Mouse (Mus musculus): ENCODE data around the gene Nek1. TPM values are rescaled to one million over a fixed set of nuclear protein-coding genes. Genes with fewer than 3 reads are reported as not detected.
A peak's percentile ranks its signal among the peaks of the same experiment; 100 is the strongest.

Gene Nek1
- 7.1 and 7.9 TPM in 2 replicates for polyA plus RNA-seq (2015; fragmentation: Nextera tagmentation; extraction: Ambion mirVana)

DNA sequence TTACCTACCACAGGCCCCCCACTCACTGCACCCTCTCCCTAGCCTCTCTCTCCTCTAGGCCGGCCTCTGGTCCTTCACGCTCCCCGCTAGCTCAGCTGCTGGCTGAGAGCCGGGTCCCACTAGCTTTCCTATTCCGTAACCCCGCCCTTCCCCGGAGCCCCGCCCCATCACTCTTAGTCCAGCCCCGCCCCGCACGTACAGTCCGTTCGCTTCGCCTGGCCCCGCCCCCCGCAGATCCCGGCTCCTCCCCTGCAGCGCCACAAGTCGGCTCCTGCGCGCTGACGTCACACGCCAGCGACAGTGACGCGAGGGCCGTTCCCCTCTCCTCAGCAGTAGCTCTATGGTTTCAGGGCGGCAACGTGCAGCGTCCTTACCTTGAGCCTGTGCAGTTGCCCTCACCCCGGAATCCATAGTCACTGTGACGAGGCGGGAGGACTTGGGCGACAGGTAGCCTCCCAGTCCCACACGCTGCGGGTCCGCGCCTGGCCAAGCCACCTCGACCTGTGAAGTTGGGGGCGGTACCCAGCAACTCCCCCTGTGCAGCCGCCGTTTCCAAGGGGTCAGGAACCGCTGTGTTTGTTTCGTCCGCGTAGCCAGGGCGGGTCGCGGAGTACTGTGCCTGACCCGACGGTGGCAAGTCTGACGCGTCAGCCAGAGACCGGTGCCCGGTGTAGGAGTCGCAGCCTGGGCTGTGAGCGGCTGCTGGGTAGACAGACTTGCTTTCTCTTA, at the start of gene Nek1:
Gene Nek1 (plus strand): TSS at position 286 of the 729 bp plus-strand sequence.
- no peaks in the 10 kb centered on the region for H3K27me3 ChIP-seq (ENCODE audit: control insufficient read depth, insufficient read depth, low read depth, low read length)
- H3K27ac ChIP-seq (ENCODE audit: low read length), result peak within 1 kb of the TSS; percentile 99
- H3K9ac ChIP-seq (ENCODE audit: low read depth, low read length), result peak within 1 kb of the TSS; percentile 88
- under 1% methylated on average over 57 of the region's 57 CpGs for WGBS (ENCODE audit: insufficient replicate concordance)
- no peaks in the 10 kb centered on the region for H3K9me3 ChIP-seq (replicated peaks; ENCODE audit: control insufficient read depth, low read length)
- H3K4me2 ChIP-seq (ENCODE audit: low read depth, low read length), result peak within 1 kb of the TSS; percentile 91
- ATAC-seq (ENCODE audit: low read depth), result peak; percentile 93
- peaks cover 14% of the 10 kb centered on the region for H3K4me1 ChIP-seq (ENCODE audit: control insufficient read depth, low read depth, low read length)
- peak within 1 kb of the TSS; percentile 82 for H3K4me3 ChIP-seq (ENCODE audit: low read depth, low read length)
- H3K36me3 ChIP-seq (ENCODE audit: control insufficient read depth, insufficient read depth), result no peaks in the 10 kb centered on the region

DNA sequence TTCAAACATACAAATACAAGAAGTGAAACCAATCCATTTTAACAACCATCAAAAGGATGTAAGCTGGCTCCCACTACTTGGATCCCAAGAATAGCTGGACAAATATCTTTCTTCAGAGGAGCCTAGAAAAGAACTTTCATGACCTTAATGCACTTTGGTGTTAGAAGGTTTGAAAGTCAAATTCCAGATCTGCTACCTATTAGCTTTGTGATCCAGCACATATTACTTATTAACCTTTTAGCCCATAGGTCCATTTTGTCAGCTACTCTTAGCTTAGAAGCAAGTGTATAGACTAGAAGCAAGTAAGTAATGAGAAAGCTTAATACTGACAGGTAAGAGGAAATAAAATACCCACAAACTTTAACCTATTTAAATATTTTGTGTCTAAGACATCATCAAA, 45.5 kb upstream of the Nek1 start:
- no peak overlapping the region for H3K4me3 ChIP-seq (ENCODE audit: low read depth, low read length)
- no peaks in the 10 kb centered on the region for H3K9me3 ChIP-seq (replicated peaks; ENCODE audit: control insufficient read depth, low read length)
- H3K27me3 ChIP-seq (ENCODE audit: control insufficient read depth, insufficient read depth, low read depth, low read length), result no peaks in the 10 kb centered on the region
- H3K27ac ChIP-seq (ENCODE audit: low read length), result no peak overlapping the region
- H3K9ac ChIP-seq (ENCODE audit: low read depth, low read length), result no peak overlapping the region
- ATAC-seq (ENCODE audit: low read depth), result 0 out of 2 replicates have a peak, but pooled peaks have one; percentile 33
- H3K4me2 ChIP-seq (ENCODE audit: low read depth, low read length), result no peak overlapping the region
- H3K4me1 ChIP-seq (ENCODE audit: control insufficient read depth, low read depth, low read length), result peaks cover 23% of the 10 kb centered on the region
- H3K36me3 ChIP-seq (ENCODE audit: control insufficient read depth, insufficient read depth), result no peaks in the 10 kb centered on the region; the same call in 1 of the 2 replicates

DNA sequence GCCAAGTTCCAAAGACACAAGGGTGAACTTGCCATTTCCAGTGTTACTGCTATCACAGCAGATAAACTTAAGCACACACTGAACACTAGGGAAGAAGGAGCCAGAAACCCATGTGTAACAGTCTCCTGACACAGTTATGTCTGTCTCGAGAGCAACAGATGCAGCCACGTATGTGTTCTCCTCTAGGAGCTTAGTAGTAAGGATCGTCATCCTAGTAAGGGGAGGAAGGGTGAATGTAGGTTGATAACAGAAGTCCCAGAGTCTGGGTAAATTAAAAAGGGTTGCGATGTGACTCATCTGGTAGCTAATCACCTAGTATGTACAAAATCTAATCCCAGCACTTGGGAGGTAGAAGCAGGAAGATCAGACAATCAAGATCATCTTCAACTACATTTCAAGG, 43.1 kb upstream of the Nek1 start:
- peak overlapping the region; percentile 24; the same call in 1 of the 2 replicates for H3K4me2 ChIP-seq (ENCODE audit: low read depth, low read length)
- no peaks in the 10 kb centered on the region for H3K27me3 ChIP-seq (ENCODE audit: control insufficient read depth, insufficient read depth, low read depth, low read length)
- peaks cover 25% of the 10 kb centered on the region for H3K4me1 ChIP-seq (ENCODE audit: control insufficient read depth, low read depth, low read length)
- ATAC-seq (ENCODE audit: low read depth), result no peak
- H3K4me3 ChIP-seq (ENCODE audit: low read depth, low read length), result no peak overlapping the region
- peak overlapping the region; percentile 79 for H3K27ac ChIP-seq (ENCODE audit: low read length)
- H3K9me3 ChIP-seq (replicated peaks; ENCODE audit: control insufficient read depth, low read length), result no peaks in the 10 kb centered on the region
- 23% methylated on average over 4 of the region's 4 CpGs for WGBS (ENCODE audit: insufficient replicate concordance)
- no peaks in the 10 kb centered on the region; the same call in 1 of the 2 replicates for H3K36me3 ChIP-seq (ENCODE audit: control insufficient read depth, insufficient read depth)
- H3K9ac ChIP-seq (ENCODE audit: low read depth, low read length), result peak overlapping the region; percentile 36

DNA sequence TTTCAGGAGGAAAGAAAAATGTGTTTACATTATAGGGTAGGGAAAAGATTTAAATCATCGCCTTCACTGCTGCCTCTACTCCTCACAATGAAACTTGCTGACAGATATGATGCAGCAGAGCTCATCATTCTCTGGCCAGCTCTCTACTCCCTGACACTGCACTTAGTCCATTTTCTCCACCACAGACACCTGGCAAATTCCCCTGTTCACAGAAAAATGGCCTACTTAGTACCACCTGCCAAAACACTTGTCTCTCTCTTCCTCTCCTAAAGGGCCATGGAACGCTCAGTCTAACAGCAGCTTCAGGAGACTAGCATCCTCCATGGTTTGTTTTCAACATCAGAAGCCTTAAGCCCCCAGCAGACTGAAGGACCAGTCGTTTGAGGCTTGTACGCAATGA, 41.7 kb upstream of the Nek1 start:
- Histone ChIP-seq H3K27ac (ENCODE audit: low read length) (peak overlapping the region; percentile 55), H3K27me3 (ENCODE audit: control insufficient read depth, insufficient read depth, low read depth, low read length) (no peaks in the 10 kb centered on the region), H3K4me3 (ENCODE audit: low read depth, low read length) (0 out of 2 replicates have a peak overlapping the region, but pooled peaks have one; percentile 11), H3K4me1 (ENCODE audit: control insufficient read depth, low read depth, low read length) (peaks cover 32% of the 10 kb centered on the region), H3K9me3 (replicated peaks; ENCODE audit: control insufficient read depth, low read length) (no peaks in the 10 kb centered on the region), H3K9ac (ENCODE audit: low read depth, low read length) (peak overlapping the region; percentile 37; the same call in 1 of the 2 replicates), H3K4me2 (ENCODE audit: low read depth, low read length) (no peak overlapping the region), H3K36me3 (ENCODE audit: control insufficient read depth, insufficient read depth) (no peaks in the 10 kb centered on the region; the same call in 1 of the 2 replicates)
- WGBS (ENCODE audit: insufficient replicate concordance), result 80% methylated on average over 4 of the region's 4 CpGs
- ATAC-seq (ENCODE audit: low read depth), result no peak

DNA sequence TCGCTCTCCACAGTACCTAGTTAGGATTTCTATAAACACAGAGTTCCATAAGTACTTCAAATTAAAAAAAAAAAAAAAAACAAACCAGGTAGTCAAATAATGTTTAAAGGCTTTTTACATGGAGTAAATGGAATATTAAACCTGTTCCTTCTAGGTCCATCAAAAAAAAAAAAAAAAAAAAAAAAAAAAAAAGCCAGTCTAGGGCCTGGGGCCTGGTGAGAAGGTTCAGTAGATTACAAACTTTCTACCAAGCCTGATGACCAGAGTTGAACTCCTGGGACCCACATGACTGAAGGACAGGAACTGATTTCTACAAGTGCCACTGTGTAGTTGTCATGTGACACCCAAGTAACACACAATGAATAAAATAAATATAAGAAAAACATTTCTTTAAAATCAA, 41.2 kb upstream of the Nek1 start:
- Histone ChIP-seq H3K27me3 (ENCODE audit: control insufficient read depth, insufficient read depth, low read depth, low read length) (no peaks in the 10 kb centered on the region), H3K4me2 (ENCODE audit: low read depth, low read length) (peak overlapping the region; percentile 57), H3K4me1 (ENCODE audit: control insufficient read depth, low read depth, low read length) (peaks cover 37% of the 10 kb centered on the region), H3K4me3 (ENCODE audit: low read depth, low read length) (no peak overlapping the region), H3K9ac (ENCODE audit: low read depth, low read length) (no peak overlapping the region), H3K27ac (ENCODE audit: low read length) (no peak overlapping the region), H3K9me3 (replicated peaks; ENCODE audit: control insufficient read depth, low read length) (no peaks in the 10 kb centered on the region), H3K36me3 (ENCODE audit: control insufficient read depth, insufficient read depth) (no peaks in the 10 kb centered on the region; the same call in 1 of the 2 replicates)
- WGBS (ENCODE audit: insufficient replicate concordance), result 94% methylated on average over 1 of the region's 1 CpGs
- no peak for ATAC-seq (ENCODE audit: low read depth)

DNA sequence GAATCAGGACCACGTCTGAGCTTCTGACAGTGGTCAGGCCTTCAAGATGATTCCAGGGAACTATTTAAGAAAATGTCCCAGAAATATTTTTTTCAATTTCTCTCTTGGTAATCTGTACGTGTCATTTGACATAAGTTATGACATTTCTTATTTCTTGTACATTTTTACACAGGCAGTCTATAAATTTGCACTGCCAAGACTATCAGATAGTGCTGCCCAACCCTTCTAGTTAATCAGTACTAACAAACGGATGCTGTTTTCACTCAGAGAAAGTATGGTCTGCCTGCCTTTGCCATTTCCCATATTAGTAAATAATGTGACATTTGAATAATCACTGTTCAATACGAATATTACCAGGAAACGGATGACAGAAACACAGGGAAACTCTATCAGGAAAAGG, 40.2 kb upstream of the Nek1 start:
- Histone ChIP-seq H3K4me1 (ENCODE audit: control insufficient read depth, low read depth, low read length) (peaks cover 47% of the 10 kb centered on the region), H3K27me3 (ENCODE audit: control insufficient read depth, insufficient read depth, low read depth, low read length) (no peaks in the 10 kb centered on the region), H3K9ac (ENCODE audit: low read depth, low read length) (peak overlapping the region; percentile 60), H3K4me2 (ENCODE audit: low read depth, low read length) (peak overlapping the region; percentile 57), H3K4me3 (ENCODE audit: low read depth, low read length) (peak overlapping the region; percentile 49), H3K36me3 (ENCODE audit: control insufficient read depth, insufficient read depth) (no peaks in the 10 kb centered on the region; the same call in 1 of the 2 replicates), H3K27ac (ENCODE audit: low read length) (peak overlapping the region; percentile 84), H3K9me3 (replicated peaks; ENCODE audit: control insufficient read depth, low read length) (no peaks in the 10 kb centered on the region)
- WGBS (ENCODE audit: insufficient replicate concordance), result 21% methylated on average over 5 of the region's 5 CpGs
- ATAC-seq (ENCODE audit: low read depth), result no peak

DNA sequence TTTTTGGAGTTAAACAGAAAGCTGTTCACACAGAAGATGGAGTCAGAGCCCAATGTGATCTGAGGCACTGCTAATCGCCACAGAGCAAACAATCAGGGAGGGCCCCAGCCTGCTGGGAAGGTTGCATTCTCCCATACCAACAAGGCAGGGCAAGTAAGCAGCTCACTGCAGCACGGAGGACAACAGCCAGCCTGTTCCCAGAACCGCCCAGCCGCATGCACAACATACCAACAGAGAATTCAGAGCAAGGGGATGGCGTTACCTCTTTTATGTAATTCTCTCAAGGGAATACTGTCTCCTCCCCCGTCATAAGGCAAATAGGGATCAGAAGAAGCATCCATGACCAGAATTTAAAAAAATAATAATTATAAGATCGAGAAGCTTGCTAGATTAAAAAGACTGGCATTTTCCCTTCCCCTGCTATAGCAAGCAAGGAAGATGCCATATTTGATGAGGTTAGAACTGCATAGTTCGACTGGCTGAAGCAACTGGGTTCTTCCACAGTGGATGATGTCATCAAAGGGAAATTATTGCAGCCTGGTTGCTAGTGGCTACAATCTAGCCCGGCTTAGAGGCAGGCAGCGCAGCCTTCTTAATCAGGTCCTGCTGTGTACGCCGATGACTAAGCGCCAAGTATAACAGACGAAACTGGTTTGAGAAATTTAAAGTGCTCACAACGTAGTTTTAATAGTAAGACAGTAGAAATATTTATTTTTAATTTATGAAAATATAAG, 38.5 kb upstream of the Nek1 start:
- peak; percentile 89 for ATAC-seq (ENCODE audit: low read depth)
- Histone ChIP-seq H3K9me3 (replicated peaks; ENCODE audit: control insufficient read depth, low read length) (no peaks in the 10 kb centered on the region), H3K27ac (ENCODE audit: low read length) (peak overlapping the region; percentile 96), H3K36me3 (ENCODE audit: control insufficient read depth, insufficient read depth) (no peaks in the 10 kb centered on the region; the same call in 1 of the 2 replicates), H3K9ac (ENCODE audit: low read depth, low read length) (peak overlapping the region; percentile 71), H3K4me1 (ENCODE audit: control insufficient read depth, low read depth, low read length) (peaks cover 46% of the 10 kb centered on the region), H3K4me3 (ENCODE audit: low read depth, low read length) (peak overlapping the region; percentile 61), H3K27me3 (ENCODE audit: control insufficient read depth, insufficient read depth, low read depth, low read length) (no peaks in the 10 kb centered on the region), H3K4me2 (ENCODE audit: low read depth, low read length) (peak overlapping the region; percentile 69)
- WGBS (ENCODE audit: insufficient replicate concordance), result 5% methylated on average over 15 of the region's 15 CpGs

DNA sequence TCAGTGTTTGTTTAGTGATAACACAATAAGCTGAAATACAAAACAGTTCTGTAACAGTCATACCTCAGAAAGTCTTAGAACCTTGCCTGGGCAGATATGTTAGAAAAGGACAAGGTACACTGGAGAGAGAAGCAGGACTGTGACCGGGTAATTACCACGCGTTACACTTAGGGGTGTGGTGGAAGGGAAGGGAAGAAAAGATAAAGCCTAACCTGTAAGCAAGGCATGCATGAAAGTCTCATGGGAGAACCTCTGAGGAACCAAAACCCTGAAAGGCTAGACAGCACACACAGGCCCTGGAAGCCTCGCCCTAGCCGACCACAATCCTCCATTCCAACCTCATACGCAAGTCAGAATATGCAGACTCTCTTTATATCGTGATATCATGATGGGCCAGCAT, 36.1 kb upstream of the Nek1 start:
- peak overlapping the region; percentile 46 for H3K9ac ChIP-seq (ENCODE audit: low read depth, low read length)

DNA sequence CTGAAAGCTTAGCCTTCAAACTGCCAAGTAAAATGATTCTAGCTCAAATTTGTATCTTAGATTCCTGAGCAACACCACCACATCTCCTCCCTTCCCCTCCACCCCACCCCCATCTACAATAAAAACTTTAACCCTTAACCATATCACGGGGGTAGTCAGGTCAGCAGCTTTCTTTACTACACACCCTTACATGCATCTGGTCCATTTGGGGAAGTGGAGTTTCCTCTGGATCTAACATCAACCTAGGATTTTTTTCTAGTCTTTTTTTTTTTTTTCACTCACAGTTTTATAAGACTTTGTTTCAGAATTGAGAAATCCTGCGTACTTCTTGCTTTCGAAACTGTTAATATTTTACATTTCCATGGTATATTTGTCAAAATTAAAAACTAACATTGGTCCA, 30.2 kb upstream of the Nek1 start:
- H3K9me3 ChIP-seq (replicated peaks; ENCODE audit: control insufficient read depth, low read length), result no peaks in the 10 kb centered on the region
- no peak overlapping the region for H3K9ac ChIP-seq (ENCODE audit: low read depth, low read length)
- no peak overlapping the region for H3K27ac ChIP-seq (ENCODE audit: low read length)
- no peaks in the 10 kb centered on the region for H3K36me3 ChIP-seq (ENCODE audit: control insufficient read depth, insufficient read depth)
- H3K4me3 ChIP-seq (ENCODE audit: low read depth, low read length), result no peak overlapping the region
- peaks cover 28% of the 10 kb centered on the region for H3K4me1 ChIP-seq (ENCODE audit: control insufficient read depth, low read depth, low read length)
- ATAC-seq (ENCODE audit: low read depth), result no peak
- H3K4me2 ChIP-seq (ENCODE audit: low read depth, low read length), result no peak overlapping the region
- H3K27me3 ChIP-seq (ENCODE audit: control insufficient read depth, insufficient read depth, low read depth, low read length), result no peaks in the 10 kb centered on the region
- WGBS (ENCODE audit: insufficient replicate concordance), result 62% methylated on average over 3 of the region's 3 CpGs

More for the DNA sequence above, 36.1 kb upstream of the Nek1 start:
- WGBS (ENCODE audit: insufficient replicate concordance), result 24% methylated on average over 7 of the region's 7 CpGs
- H3K4me1 ChIP-seq (ENCODE audit: control insufficient read depth, low read depth, low read length), result peaks cover 31% of the 10 kb centered on the region
- no peaks in the 10 kb centered on the region for H3K27me3 ChIP-seq (ENCODE audit: control insufficient read depth, insufficient read depth, low read depth, low read length)
- H3K4me3 ChIP-seq (ENCODE audit: low read depth, low read length), result peak overlapping the region; percentile 32
- no peaks in the 10 kb centered on the region for H3K36me3 ChIP-seq (ENCODE audit: control insufficient read depth, insufficient read depth)
- peak overlapping the region; percentile 66 for H3K4me2 ChIP-seq (ENCODE audit: low read depth, low read length)
- no peaks in the 10 kb centered on the region for H3K9me3 ChIP-seq (replicated peaks; ENCODE audit: control insufficient read depth, low read length)
- peak overlapping the region; percentile 97 for H3K27ac ChIP-seq (ENCODE audit: low read length)
- ATAC-seq (ENCODE audit: low read depth), result peak; percentile 73
